Mouse (Mus musculus): ENCODE data around the gene Tas2r116.

Tas2r116 gene

DNA sequence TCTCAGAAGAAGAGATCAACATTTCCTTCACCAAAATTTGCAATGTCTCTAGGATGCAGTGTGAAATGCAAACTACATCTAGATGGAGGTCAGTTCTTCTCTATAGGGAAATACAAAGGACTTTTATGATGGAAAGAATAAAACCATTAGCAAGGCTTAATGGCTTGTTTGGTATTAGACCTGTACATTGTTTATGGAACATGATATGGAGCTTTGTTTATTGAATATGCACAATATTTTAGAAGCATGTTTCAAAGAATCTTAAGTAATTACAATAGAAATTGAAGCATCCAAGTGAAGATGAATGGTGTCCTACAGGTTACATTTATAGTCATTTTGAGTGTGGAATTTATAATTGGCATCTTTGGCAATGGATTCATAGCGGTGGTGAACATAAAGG lies at the start of gene Tas2r116:
Gene Tas2r116, plus strand, starts transcription at position 301 of the 400 bp plus-strand sequence.
- in situ Hi-C loops (cut with MboI, MseI) = no loop called here

DNA sequence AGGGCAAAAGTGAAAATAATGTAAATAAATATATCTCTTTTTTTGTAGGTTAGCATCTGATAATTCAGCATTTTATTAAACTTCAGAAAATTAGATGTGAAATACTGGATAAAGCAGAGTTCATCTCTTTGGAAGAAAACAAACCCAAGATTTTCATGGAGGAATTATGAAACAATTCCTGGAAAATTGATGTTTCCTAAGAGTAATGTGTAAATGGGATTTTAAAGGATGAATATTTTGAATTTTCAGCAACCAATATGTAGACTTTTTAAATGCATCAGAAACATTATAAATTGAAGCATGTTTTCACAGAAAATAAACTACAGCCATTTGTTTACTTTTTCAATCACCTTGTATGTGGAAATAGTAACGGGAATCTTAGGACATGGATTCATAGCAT lies 8.4 kb upstream of the Tas2r116 start, which contains the start of gene Tas2r123:
Gene Tas2r123, plus strand, starts transcription at position 301 of the 400 bp plus-strand sequence.
- in situ Hi-C loops (cut with MboI, MseI) = no loop called here

DNA sequence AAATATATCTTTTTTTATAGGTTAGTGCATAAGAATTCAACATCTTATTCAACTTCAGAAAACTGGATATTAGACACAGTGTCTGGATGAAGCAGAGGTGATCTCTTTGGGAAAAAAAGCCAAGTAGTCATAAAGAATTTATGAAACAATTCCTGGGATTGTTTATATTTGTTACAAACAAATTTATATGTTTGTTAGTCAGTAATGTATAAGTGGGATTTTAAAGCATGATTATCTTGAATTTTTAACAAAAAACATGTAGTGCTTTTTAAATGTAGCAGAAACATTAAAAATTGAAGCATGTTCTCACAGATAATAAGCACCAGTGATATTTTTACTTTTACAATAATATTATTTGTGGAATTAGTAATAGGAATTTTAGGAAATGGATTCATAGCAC lies 12.5 kb downstream of the Tas2r116 start, which contains the start of gene Tas2r110:
Gene Tas2r110, plus strand, starts transcription at position 301 of the 400 bp plus-strand sequence.
- in situ Hi-C loops (cut with MboI, MseI) = no loop called here

DNA sequence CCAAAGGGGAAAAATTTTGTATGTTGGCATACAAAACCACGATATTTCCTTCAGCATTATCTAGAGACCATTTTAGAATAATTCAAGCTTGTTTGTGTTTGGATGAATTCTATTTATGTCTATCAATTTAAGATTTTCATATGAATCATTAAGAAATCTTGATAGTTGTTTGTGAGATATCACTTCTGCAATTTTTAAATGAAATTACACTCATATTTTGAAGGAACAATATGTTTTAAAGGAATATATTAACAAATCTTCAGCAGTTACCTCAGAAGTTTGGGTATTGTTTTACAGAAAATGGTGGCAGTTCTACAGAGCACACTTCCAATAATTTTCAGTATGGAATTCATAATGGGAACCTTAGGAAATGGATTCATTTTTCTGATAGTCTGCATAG lies 37.5 kb downstream of the Tas2r116 start, which contains the start of gene Tas2r113:
Gene Tas2r113, plus strand, starts transcription at position 301 of the 400 bp plus-strand sequence.
- in situ Hi-C loops (cut with MboI, MseI) = no loop called here
